Mouse (Mus musculus) megakaryocyte, adult 5-6 weeks (primary cell): ENCODE data around the gene Gm10719. TPM values are rescaled to one million over a fixed set of nuclear protein-coding genes. Genes with fewer than 3 reads are reported as not detected.
"Not testable (repeated sequence)": the region's sequence is repeated elsewhere in the genome, so short reads cannot be mapped to it uniquely, and the experiment has no call there.

Experiments used
- ATAC-seq: 2 replicates; pipeline ENCODE4 v1.8.0; 2016; ENCODE audit warnings: mild to moderate bottlenecking, inconsistent platforms; ENCODE audit not compliant: poor library complexity, severe bottlenecking
- total RNA-seq, 2 experiments: library from RNA; stranded (forward) in 1 of 2; stranded (reverse) in 1 of 2; fragments of 153-499, 151-499 nt in 1 of 2; fragments of 221-1000, 200-1000 nt in 1 of 2; gene quantifications; 2 replicates each; pipeline versions ENCODE4 v1.2.3 to v1.2.4; 2015 to 2017

The Gm10719 gene
- total RNA-seq (2015) = 2.0 TPM in 1 of 2 replicates, not detected in the other
- not detected in 2 replicates for total RNA-seq (2017)

- not testable (repeated sequence) for ATAC-seq
Measured at GRCm38 (mm10) chr9:3017108-3017507, at the start of gene Gm10719. TSS of gene Gm10719 (plus strand) at chr9:3017408.

DNA sequence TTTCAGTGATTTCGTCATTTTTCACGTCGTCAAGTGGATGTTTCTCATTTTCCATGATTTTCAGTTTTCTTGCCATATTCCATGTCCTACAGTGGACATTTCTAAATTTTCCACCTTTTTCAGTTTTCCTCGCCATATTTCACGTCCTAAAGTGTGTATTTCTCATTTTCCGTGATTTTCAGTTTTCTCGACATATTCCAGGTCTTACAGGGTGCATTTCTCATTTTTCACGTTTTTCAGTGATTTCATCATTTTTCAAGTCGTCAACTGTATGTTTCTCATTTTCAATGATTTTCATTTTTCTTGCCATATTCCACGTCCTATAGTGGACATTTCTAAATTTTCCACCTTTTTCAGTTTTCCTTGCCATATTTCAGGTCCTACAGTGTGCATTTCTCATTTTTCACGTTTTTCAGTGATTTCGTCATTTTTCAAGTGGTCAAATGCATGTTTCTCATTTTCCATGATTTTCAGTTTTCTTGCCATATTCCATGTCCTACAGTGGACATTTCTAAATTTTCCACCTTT lies 16.7 kb upstream of the Gm10719 start, which contains the start of gene Gm10722:
TSS of gene Gm10722 (plus strand) at position 478 of the 528 bp plus-strand sequence.
- not testable (repeated sequence) for ATAC-seq

DNA sequence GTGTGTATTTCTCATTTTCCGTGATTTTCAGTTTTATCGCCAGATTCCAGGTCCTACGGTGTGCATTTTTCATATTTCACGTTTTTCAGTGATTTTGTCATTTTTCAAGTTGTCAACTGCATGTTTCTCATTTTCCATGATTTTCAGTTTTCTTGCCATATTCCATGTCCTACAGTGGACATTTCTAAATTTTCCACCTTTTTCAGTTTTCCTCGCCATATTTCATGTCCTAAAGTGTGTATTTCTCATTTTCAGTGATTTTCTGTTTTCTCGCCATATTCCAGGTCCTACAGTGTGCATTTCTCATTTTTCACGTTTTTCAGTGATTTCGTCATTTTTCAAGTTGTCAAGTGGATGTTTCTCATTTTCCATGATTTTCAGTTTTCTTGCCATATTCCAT lies 16.2 kb upstream of the Gm10719 start:
- ATAC-seq = not testable (repeated sequence)

GRCm38 (mm10) chr9:3001948-3002659 lies 15.1 kb upstream of the Gm10719 start:
- ATAC-seq = peak; percentile 37

- ATAC-seq = not testable (repeated sequence)
Measured at GRCm38 (mm10) chr9:3002794-3003396, 14.3 kb upstream of the Gm10719 start, which contains the start of gene Gm11168. TSS of gene Gm11168 (plus strand) at chr9:3003346.

- peak; percentile 31; the same call in 1 of the 2 replicates for ATAC-seq
Measured at GRCm38 (mm10) chr9:3006179-3006578, 11.0 kb upstream of the Gm10719 start.

GRCm38 (mm10) chr9:3006636-3007035 lies 10.6 kb upstream of the Gm10719 start:
- ATAC-seq = not testable (repeated sequence)

DNA sequence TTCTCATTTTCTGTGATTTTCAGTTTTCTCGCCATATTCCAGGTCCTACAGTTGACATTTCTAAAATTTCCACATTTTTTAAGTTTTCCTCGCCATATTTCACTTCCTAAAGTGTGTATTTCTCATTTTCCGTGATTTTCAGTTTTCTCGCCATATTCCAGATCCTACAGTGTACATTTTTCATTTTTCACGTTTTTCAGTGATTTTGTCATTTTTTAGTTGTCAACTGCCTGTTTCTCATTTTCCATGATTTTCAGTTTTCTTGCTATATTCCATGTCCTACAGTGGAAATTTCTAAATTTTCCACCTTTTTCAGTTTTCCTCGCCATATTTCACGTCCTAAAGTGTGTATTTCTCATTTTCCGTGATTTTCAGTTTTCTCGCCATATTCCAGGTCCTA lies 9.9 kb upstream of the Gm10719 start:
- peak; percentile 17; the same call in 1 of the 2 replicates for ATAC-seq

DNA sequence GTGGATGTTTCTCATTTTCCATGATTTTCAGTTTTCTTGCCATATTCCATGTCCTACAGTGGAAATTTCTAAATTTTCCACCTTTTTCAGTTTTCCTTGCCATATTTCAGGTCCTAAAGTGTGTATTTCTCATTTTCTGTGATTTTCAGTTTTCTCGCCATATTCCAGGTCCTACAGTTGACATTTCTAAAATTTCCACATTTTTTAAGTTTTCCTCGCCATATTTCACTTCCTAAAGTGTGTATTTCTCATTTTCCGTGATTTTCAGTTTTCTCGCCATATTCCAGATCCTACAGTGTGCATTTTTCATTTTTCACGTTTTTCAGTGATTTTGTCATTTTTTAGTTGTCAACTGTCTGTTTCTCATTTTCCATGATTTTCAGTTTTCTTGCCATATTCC lies 7.9 kb upstream of the Gm10719 start:
- peak; percentile 25 for ATAC-seq

- peak; percentile 44 for ATAC-seq
Measured at GRCm38 (mm10) chr9:3012054-3012621, 5.1 kb upstream of the Gm10719 start.

DNA sequence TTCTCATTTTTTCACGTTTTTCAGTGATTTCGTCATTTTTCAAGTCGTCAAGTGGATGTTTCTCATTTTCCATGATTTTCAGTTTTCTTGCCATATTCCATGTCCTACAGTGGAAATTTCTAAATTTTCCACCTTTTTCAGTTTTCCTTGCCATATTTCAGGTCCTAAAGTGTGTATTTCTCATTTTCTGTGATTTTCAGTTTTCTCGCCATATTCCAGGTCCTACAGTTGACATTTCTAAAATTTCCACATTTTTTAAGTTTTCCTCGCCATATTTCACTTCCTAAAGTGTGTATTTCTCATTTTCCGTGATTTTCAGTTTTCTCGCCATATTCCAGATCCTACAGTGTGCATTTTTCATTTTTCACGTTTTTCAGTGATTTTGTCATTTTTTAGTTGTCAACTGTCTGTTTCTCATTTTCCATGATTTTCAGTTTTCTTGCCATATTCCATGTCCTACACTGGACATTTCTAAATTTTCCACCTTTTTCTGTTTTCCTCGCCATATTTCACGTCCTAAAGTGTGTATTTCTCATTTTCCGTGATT lies 4.4 kb upstream of the Gm10719 start, which contains the start of gene Gm10721:
TSS of gene Gm10721 (plus strand) at position 408 of the 547 bp plus-strand sequence.
- peak; percentile 34 for ATAC-seq

GRCm38 (mm10) chr9:3015354-3015753 lies 1.9 kb upstream of the Gm10719 start, which contains the start of gene Gm10720:
TSS of gene Gm10720 (plus strand) at chr9:3015654.
- ATAC-seq = not testable (repeated sequence)

GRCm38 (mm10) chr9:3015896-3016295 lies 1.3 kb upstream of the Gm10719 start:
- not testable (repeated sequence) for ATAC-seq

GRCm38 (mm10) chr9:3018944-3019343 lies 1.7 kb downstream of the Gm10719 start:
- ATAC-seq = not testable (repeated sequence)

GRCm38 (mm10) chr9:3019835-3020727 lies 2.9 kb downstream of the Gm10719 start:
- peak; percentile 31 for ATAC-seq

DNA sequence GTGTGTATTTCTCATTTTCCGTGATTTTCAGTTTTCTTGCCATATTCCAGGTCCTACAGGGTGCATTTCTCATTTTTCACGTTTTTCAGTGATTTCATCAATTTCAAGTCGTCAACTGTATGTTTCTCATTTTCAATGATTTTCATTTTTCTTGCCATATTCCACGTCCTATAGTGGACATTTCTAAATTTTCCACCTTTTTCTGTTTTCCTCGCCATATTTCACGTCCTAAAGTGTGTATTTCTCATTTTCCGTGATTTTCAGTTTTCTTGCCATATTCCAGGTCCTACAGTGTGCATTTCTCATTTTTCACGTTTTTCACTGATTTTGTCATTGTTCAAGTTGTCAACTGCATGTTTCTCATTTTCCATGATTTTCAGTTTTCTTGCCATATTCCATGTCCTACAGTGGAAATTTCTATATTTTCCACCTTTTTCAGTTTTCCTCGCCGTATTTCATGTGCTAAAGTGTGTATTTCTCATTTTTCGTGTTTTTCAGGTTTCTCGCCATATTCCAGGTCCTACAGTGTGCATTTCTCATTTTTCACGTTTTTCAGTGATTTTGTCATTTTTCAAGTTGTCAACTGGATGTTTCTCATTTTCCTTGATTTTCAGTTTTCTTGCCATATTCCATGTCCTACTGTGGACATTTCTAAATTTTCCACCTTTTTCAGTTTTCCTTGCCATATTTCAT lies 5.3 kb downstream of the Gm10719 start:
- ATAC-seq = not testable (repeated sequence)

- not testable (repeated sequence) for ATAC-seq
Measured at GRCm38 (mm10) chr9:3023312-3023984, 6.2 kb downstream of the Gm10719 start, which contains the start of gene Gm10718. TSS of gene Gm10718 (plus strand) at chr9:3023547.

DNA sequence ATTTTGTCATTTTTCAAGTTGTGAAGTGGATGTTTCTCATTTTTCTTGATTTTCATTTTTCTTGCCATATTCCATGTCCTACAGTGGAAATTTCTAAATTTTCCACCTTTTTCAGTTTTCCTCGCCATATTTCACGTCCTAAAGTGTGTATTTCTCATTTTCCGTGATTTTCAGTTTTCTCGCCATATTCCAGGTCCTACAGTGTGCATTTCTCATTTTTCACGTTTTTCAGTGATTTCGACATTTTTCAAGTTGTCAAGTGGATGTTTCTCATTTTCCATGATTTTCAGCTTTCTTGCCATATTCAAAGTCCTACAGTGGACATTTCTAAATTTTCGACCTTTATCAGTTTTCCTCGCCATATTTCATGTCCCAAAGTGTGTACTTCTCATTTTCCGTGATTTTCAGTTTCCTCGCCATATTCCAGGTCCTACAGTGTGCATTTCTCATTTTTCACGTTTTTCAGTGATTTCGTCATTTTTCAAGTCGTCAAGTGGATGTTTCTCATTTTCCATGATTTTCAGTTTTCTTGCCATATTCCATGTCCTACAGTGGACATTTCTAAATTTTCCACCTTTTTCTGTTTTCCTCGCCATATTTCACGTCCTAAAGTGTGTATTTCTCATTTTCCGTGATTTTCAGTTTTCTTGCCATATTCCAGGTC lies 6.9 kb downstream of the Gm10719 start:
- ATAC-seq = not testable (repeated sequence)
